ENCODE assay signal across 7 mouse cellular contexts in genomic region chr19:44988831-44989566, GRCm38 (mm10). TPM values are rescaled to one million over a fixed set of nuclear protein-coding genes. Genes with fewer than 3 reads are reported as not detected.
DNase-seq lines count a peak whose midpoint lies in the region; ATAC-seq and TF ChIP-seq lines count a peak whose summit lies in the region.

Sema4g (plus strand) TSS chr19:44989101.

- TF ChIP-seq EP300 in lung, postnatal 0 days (IDR thresholded peaks at IDR 0.05), result no peak

- no peaks in the 10 kb centered on the region for H3K79me3 ChIP-seq in C2C12 (ENCODE audit: low read depth)

- no peaks in the 10 kb centered on the region for H3K27me3 ChIP-seq in C2C12 (ENCODE audit: control insufficient read depth, insufficient read depth, insufficient read length)
- H3K27me3 ChIP-seq in heart, embryonic 15.5 days, result 0 out of 2 replicates have a peak, but pooled peaks cover 9% of the 10 kb centered on the region
- no peaks in the 10 kb centered on the region for H3K27me3 ChIP-seq in lung, postnatal 0 days (replicated peaks; ENCODE audit: insufficient read depth, low read length)
- 0 out of 2 replicates have a peak, but pooled peaks cover 2% of the 10 kb centered on the region for H3K27me3 ChIP-seq in testis, adult 2 months (ENCODE audit: control insufficient read depth, insufficient read depth, low read length)

- H3K4me3 ChIP-seq in C2C12 (ENCODE audit: insufficient read depth, poor library complexity, severe bottlenecking), result no peak within 1 kb of the TSS
- H3K4me3 ChIP-seq in heart, embryonic 15.5 days, result peak within 1 kb of the TSS; percentile 74
- H3K4me3 ChIP-seq in lung, postnatal 0 days (ENCODE audit: low read depth, low read length), result peak within 1 kb of the TSS; percentile 55
- H3K4me3 ChIP-seq in testis, adult 2 months (ENCODE audit: control insufficient read depth, low read depth, low read length), result peak within 1 kb of the TSS; percentile 78

- H3K9me3 ChIP-seq in heart, embryonic 15.5 days (replicated peaks), result no peaks in the 10 kb centered on the region
- no peaks in the 10 kb centered on the region for H3K9me3 ChIP-seq in lung, postnatal 0 days (ENCODE audit: low read length)

- H3K4me1 ChIP-seq in heart, embryonic 15.5 days (replicated peaks), result peaks cover 19% of the 10 kb centered on the region
- H3K4me1 ChIP-seq in lung, postnatal 0 days (ENCODE audit: insufficient read depth, low read depth, low read length), result no peaks in the 10 kb centered on the region
- peaks cover 14% of the 10 kb centered on the region for H3K4me1 ChIP-seq in testis, adult 2 months (ENCODE audit: control insufficient read depth, insufficient read depth, low read length)

- WGBS in heart, embryonic 15.5 days, result under 1% methylated on average over 55 of the region's 58 CpGs
- under 1% methylated on average over 58 of the region's 58 CpGs for WGBS in large intestine, adult 2 months
- 1% methylated on average over 36 of the region's 58 CpGs for WGBS in lung, postnatal 0 days

- peak; percentile 76 for ATAC-seq in heart, embryonic 15.5 days (replicated peaks; ENCODE audit: insufficient number of reproducible peaks, insufficient read depth, low FRiP score, low read depth)
- ATAC-seq in lung, postnatal 0 days, result peak; percentile 49

- no peak for TF ChIP-seq POLR2A in testis, adult 2 months (IDR thresholded peaks at IDR 0.05; ENCODE audit: control insufficient read depth, low read depth, low read length)

- DNase-seq in A20 (ENCODE audit: low read depth, low spot score), result peak; percentile 42
- DNase-seq in cerebellum, postnatal 36 days, result peak; percentile 29 to 49
- DNase-seq in large intestine, adult 2 months (ENCODE audit: low read depth, low spot score), result no peak
- peak; percentile 13 for DNase-seq in lung, postnatal 0 days (ENCODE audit: low spot score)

- H3K36me3 ChIP-seq in C2C12 (ENCODE audit: control insufficient read depth, insufficient read depth), result no peaks in the 10 kb centered on the region
- no peaks in the 10 kb centered on the region for H3K36me3 ChIP-seq in heart, embryonic 15.5 days
- no peaks in the 10 kb centered on the region for H3K36me3 ChIP-seq in lung, postnatal 0 days (ENCODE audit: insufficient read depth, low read length)
- no peaks in the 10 kb centered on the region for H3K36me3 ChIP-seq in testis, adult 2 months (ENCODE audit: control insufficient read depth, insufficient read depth, low read length)

- no peaks in the 10 kb centered on the region for H3K79me2 ChIP-seq in C2C12 (ENCODE audit: control insufficient read depth, insufficient read depth)

- no peak within 1 kb of the TSS for H3K27ac ChIP-seq in heart, embryonic 15.5 days
- H3K27ac ChIP-seq in lung, postnatal 0 days (ENCODE audit: low read length), result no peak within 1 kb of the TSS
- no peak within 1 kb of the TSS for H3K27ac ChIP-seq in testis, adult 2 months (ENCODE audit: control insufficient read depth, insufficient read depth, low read depth, low read length)

- H3K4me2 ChIP-seq in heart, embryonic 15.5 days, result peak within 1 kb of the TSS; percentile 100
- H3K4me2 ChIP-seq in lung, postnatal 0 days (replicated peaks; ENCODE audit: low read depth, low read length), result peak within 1 kb of the TSS; percentile 99

- H3K9ac ChIP-seq in heart, embryonic 15.5 days, result peak within 1 kb of the TSS; percentile 73
- peak within 1 kb of the TSS; percentile 46 for H3K9ac ChIP-seq in lung, postnatal 0 days (replicated peaks; ENCODE audit: low read depth)

- peak; percentile 4 for TF ChIP-seq CTCF in C2C12 (IDR thresholded peaks at IDR 0.05; ENCODE audit: control insufficient read depth, insufficient read depth, insufficient read length)
- peak; percentile 51 for TF ChIP-seq CTCF in lung, postnatal 0 days (IDR thresholded peaks at IDR 0.05)
- no peak for TF ChIP-seq CTCF in testis, adult 2 months (IDR thresholded peaks at IDR 0.05; ENCODE audit: control insufficient read depth, insufficient read depth, insufficient replicate concordance, low read depth, low read length)

- no peak within 1 kb of the TSS for H3ac ChIP-seq in C2C12 (ENCODE audit: control insufficient read depth, insufficient read length, low read depth)

TF ChIP-seq in C2C12, 6 proteins besides CTCF, POLR2A, EP300 and RAD21:
- TF ChIP-seq MYOD1 (IDR thresholded peaks at IDR 0.05; ENCODE audit: control insufficient read depth, insufficient read length, low read depth), result no peak
- TF ChIP-seq FOSL1 (IDR thresholded peaks at IDR 0.05; ENCODE audit: insufficient read depth, low read length, poor library complexity, severe bottlenecking), result no peak
- TF ChIP-seq MAX (IDR thresholded peaks at IDR 0.05), result no peak

RNA-seq across cellular contexts. Expression of gene Sema4g, which starts in this region (rescaled TPM):
- polyA plus RNA-seq in C2C12 (2012; fragmentation: generic; extraction: Trizol), result 0.30 TPM
- polyA plus RNA-seq in heart, embryonic 15.5 days (2015; fragmentation: Nextera tagmentation; extraction: Ambion mirVana), result 0.50 and 1.1 TPM in 2 replicates
- 200 and 362 TPM in 2 replicates for polyA plus RNA-seq in large intestine, adult 2 months (2012; rRNA removed)
- 0.47 and 1.0 TPM in 2 replicates for polyA plus RNA-seq in lung, postnatal 0 days (2015; fragmentation: Nextera tagmentation; extraction: Ambion mirVana)
- polyA plus RNA-seq in testis, adult 2 months (2012; rRNA removed), result 11.2 and 12.5 TPM in 2 replicates

Comparison
In these comparisons a context has a peak if more than half of its experiments do, and no peak if none do; other contexts are left out.
1. RNA of gene Sema4g (polyA plus RNA-seq): 200 to 362 TPM in large intestine, adult 2 months; 11.2 to 12.5 TPM in testis, adult 2 months, 0.50 to 1.1 TPM in heart, embryonic 15.5 days, 0.47 to 1.0 TPM in lung, postnatal 0 days and 0.30 TPM in C2C12 (single experiment); every median in the first group is over 10 times any median in the second.